Mouse (Mus musculus) neural tube, embryonic 14.5 days (tissue): ENCODE data around the gene Paqr5. TPM values are rescaled to one million over a fixed set of nuclear protein-coding genes. Genes with fewer than 3 reads are reported as not detected.

Source experiments
- ATAC-seq: fragments of 200-750 bp; cut with Nextera tagmentation; 2 replicates; pipeline ENCODE4 v1.8.0; 2017; ENCODE audit warnings: low read depth, mild to moderate bottlenecking, moderate TSS enrichment, moderate library complexity
- H3K27ac ChIP-seq: fragments of 300-500 bp; sonication (generic); 2 replicates; pipeline ENCODE4 v1.5.1; 2014; ENCODE audit warnings: low read depth, mild to moderate bottlenecking, control low read depth, low read length, moderate library complexity, mixed read lengths
- H3K27me3 ChIP-seq: fragments of 300-500 bp; sonication (generic); 2 replicates; pipeline ENCODE4 v1.6.1; 2014; ENCODE audit warnings: low read length; ENCODE audit not compliant: control insufficient read depth, insufficient read depth
- H3K36me3 ChIP-seq: fragments of 300-500 bp; sonication (generic); 2 replicates; pipeline ENCODE4 v1.6.1; 2014; ENCODE audit warnings: low read length, mixed read lengths; ENCODE audit not compliant: control insufficient read depth, insufficient read depth
- H3K4me1 ChIP-seq: fragments of 300-500 bp; sonication (generic); 2 replicates; pipeline ENCODE4 v1.6.1; 2014; ENCODE audit warnings: low read length; ENCODE audit not compliant: control insufficient read depth, insufficient read depth
- H3K4me2 ChIP-seq: fragments of 300-500 bp; sonication (generic); 2 replicates; pipeline ENCODE4 v1.6.1; 2014; ENCODE audit warnings: mild to moderate bottlenecking, low read depth, low read length, control low read depth
- H3K4me3 ChIP-seq: fragments of 300-500 bp; sonication (generic); 2 replicates; pipeline ENCODE4 v1.5.1; 2014; ENCODE audit warnings: low read depth, low read length, control low read depth, mixed read lengths
- H3K9ac ChIP-seq: fragments of 300-500 bp; sonication (generic); replicated peaks from 2 replicates; pipeline ENCODE4 v1.6.1; 2014; ENCODE audit warnings: low read depth, mild to moderate bottlenecking, control low read depth, low read length, mixed read lengths
- H3K9me3 ChIP-seq: fragments of 300-500 bp; sonication (generic); 2 replicates; pipeline ENCODE4 v1.6.1; 2016; ENCODE audit warnings: low read length; ENCODE audit not compliant: control insufficient read depth
- WGBS: fragments of 180-500 bp; shearing (Covaris S2); extraction: QIAGEN DNeasy Blood & Tissue Kit; methylation state at CpG from one replicate; pipeline ENCODE4 v1.1.7; 2014; 5-methylcytosine and 5-hydroxymethylcytosine counted together
- polyA plus RNA-seq: library from polyadenylated mRNA; unstranded; fragments of >200 nt; fragmentation: Nextera tagmentation; extraction: Ambion mirVana; gene quantifications from 2 replicates; pipeline ENCODE4 v1.2.1, GENCODE M21; 2014

Gene Paqr5
- polyA plus RNA-seq, 1 experiment from 2014 or later, result 0.17 TPM

GRCm38 (mm10) chr9:61954707-61955106, 71.9 kb downstream of the Paqr5 start:
- ATAC-seq, result no peak
- Histone ChIP-seq H3K4me2 (no peak overlapping the region), H3K4me1 (no peaks in the 10 kb centered on the region; the same call in 1 of the 2 replicates), H3K4me3 (no peak overlapping the region), H3K36me3 (no peaks in the 10 kb centered on the region), H3K9me3 (no peaks in the 10 kb centered on the region), H3K9ac (no peak overlapping the region), H3K27me3 (no peaks in the 10 kb centered on the region), H3K27ac (no peak overlapping the region)

GRCm38 (mm10) chr9:61952241-61952640, 74.4 kb downstream of the Paqr5 start:
- Histone ChIP-seq H3K36me3 (no peaks in the 10 kb centered on the region), H3K4me3 (no peak overlapping the region), H3K9me3 (no peaks in the 10 kb centered on the region), H3K4me1 (peaks cover 7% of the 10 kb centered on the region), H3K27me3 (no peaks in the 10 kb centered on the region), H3K9ac (no peak overlapping the region), H3K27ac (no peak overlapping the region), H3K4me2 (no peak overlapping the region)
- ATAC-seq, result no peak
- WGBS, result 52% methylated on average over 7 of the region's 7 CpGs

DNA sequence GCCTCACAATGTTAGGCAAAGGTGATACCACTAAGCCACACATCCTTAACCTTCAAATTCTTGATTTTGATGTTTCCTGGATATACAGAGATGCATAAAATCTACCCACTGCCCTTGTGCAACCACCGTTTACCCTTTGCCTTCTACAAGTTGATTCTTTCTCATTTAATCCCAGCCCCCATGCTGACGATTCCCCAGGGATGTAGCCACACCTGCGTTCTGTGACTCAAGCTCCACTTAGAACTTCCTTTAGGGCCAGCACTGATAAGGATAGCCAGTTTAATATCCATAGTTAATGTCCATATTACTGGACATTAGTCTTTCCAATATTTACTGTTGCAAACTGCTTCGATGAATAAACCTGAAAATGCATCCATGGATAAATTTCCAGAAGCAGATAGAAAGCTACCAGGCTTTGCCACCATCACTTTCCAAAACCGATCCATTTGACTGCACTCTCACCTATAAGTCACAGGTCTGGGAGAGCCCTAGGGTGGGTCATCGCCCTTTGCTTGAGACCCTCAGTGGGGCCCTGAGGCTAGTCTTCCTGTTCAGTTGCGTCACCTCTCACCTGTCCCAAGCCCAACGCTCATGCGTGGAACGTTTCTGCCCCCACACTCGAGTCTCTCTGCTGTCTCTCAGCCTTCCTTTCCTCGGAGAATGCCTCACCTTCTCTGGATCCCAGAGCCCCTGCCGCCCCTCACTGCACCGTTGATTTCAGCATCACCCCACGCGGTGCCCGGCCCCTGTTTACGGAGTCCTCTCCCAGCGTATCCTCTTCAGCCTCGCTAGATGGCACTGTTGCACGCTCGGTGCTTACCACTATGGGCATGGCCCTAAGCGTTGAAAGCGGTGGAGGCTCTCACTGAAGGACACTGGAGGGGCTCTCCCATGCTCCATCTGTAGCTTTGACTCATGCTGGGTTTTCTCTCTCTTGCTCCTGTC, 79.0 kb downstream of the Paqr5 start:
- no peaks in the 10 kb centered on the region for H3K27me3 ChIP-seq
- no peaks in the 10 kb centered on the region for H3K36me3 ChIP-seq
- H3K9me3 ChIP-seq, result no peaks in the 10 kb centered on the region
- H3K4me1 ChIP-seq, result peaks cover 8% of the 10 kb centered on the region
- H3K27ac ChIP-seq, result no peak overlapping the region
- peak overlapping the region; percentile 100 for H3K4me2 ChIP-seq
- H3K4me3 ChIP-seq, result peak overlapping the region; percentile 61
- peak overlapping the region; percentile 12; the same call in 1 of the 2 replicates for H3K9ac ChIP-seq
- ATAC-seq, result peak; percentile 83; the same call in 1 of the 2 replicates
- WGBS, result 9% methylated on average over 24 of the region's 24 CpGs

DNA sequence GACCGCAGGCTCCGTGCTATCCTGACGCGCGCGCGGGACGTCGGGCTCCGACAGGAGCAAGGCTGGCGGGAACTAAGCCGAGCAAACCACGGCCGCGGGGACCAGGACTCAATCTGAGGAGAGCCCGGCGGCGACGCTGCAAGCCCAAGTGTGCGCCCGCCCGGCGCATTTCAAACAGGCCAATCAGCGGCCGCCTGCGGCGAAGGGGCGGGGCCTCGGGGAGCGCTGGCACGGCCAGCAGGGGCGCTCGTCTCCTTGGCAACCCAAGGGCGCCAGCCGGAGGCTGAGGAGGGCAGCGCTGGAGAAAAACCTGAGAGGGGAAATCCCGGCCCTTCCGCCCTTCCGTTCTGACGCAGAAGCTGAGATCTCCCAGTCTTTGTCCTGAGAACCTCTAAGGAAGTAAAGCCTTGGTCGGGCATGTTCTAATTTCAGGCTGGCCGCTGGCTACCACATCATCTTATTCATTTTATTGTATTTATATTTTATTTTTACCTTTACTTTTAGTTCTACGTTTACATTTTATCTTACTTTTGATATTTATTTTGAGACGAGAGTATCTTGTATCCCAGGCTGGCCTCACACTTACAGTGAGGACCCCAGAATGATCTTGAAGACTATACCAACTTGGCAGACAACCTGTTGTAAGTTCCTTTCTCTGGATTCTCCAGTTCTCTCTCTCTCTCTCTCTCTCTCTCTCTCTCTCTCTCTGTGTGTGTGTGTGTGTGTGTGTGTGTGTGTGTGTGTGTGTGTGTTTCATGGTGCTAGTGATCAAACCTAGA, 79.8 kb downstream of the Paqr5 start, which contains the start of gene Kif23:
Gene Kif23 (minus strand): TSS at position 152 of the 779 bp plus-strand sequence.
- H3K9me3 ChIP-seq, result no peaks in the 10 kb centered on the region
- peak within 1 kb of the TSS; percentile 100 for H3K4me2 ChIP-seq
- WGBS, result under 1% methylated on average over 44 of the region's 44 CpGs
- H3K4me3 ChIP-seq, result peak within 1 kb of the TSS; percentile 61
- 0 out of 2 replicates have a peak within 1 kb of the TSS, but pooled peaks have one; percentile 18 for H3K27ac ChIP-seq
- peak within 1 kb of the TSS; percentile 50 for H3K9ac ChIP-seq
- H3K27me3 ChIP-seq, result no peaks in the 10 kb centered on the region
- ATAC-seq, result peak; percentile 92
- H3K4me1 ChIP-seq, result peaks cover 8% of the 10 kb centered on the region
- H3K36me3 ChIP-seq, result no peaks in the 10 kb centered on the region

DNA sequence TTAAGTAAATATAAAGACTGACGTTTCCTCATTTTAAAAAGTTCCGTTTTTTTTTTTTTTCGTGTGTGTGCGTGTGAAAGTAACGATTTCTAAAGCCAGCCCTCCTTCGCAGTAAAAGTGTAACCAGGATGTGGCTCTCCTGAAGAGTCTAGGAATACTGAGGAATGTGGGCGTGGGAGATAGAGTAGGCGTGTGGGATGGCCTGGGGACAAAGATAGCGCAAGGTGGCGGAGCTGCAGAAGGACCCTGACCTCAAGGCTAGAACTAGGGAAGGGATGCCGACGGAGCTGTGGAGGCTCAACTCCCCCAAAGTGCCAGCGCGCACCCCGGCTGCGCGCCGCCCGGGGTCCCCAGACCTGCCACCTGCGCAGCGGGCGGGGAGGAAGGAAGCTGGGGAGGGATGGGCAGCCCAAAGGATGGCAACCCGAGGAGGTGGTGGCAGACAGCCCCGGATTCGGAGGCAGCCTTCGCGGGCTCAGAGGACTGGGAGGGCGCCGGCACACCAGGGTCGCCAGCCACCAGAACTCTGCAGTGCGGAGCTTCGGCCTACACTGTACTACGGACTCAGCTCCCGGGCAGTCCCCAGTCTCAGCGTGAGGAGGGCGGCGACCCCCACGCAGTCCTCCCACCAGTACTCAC, 80.6 kb downstream of the Paqr5 start:
- Histone ChIP-seq H3K9me3 (no peaks in the 10 kb centered on the region), H3K27ac (no peak overlapping the region), H3K27me3 (no peaks in the 10 kb centered on the region), H3K9ac (peak overlapping the region; percentile 50), H3K4me1 (peaks cover 8% of the 10 kb centered on the region), H3K4me3 (peak overlapping the region; percentile 61), H3K36me3 (no peaks in the 10 kb centered on the region), H3K4me2 (peak overlapping the region; percentile 100)
- ATAC-seq, result peak; percentile 84
- under 1% methylated on average over 34 of the region's 38 CpGs for WGBS

DNA sequence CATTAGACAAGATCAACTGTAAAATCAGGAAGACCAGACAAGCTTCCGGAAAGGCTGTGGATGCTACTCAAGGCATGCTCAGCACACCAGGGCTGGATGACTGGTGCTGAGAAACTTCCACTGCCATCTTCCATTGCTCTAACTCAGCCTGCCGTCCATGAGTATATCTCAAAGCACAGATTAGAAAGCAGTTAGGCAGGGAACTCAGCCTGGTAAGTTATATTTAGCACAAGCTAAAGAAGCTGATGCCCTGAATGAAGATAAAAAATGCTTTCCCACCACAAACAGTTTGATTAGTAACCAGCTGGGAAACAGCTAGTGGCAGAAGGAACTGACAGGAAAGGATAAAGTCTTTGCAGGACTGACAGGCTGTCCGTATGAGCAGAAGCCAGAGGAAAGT, 85.6 kb downstream of the Paqr5 start:
- no peaks in the 10 kb centered on the region for H3K4me1 ChIP-seq
- ATAC-seq, result no peak
- H3K36me3 ChIP-seq, result no peaks in the 10 kb centered on the region
- WGBS, result 94% methylated on average over 3 of the region's 3 CpGs
- no peak overlapping the region for H3K27ac ChIP-seq
- no peak overlapping the region for H3K4me3 ChIP-seq
- H3K9me3 ChIP-seq, result no peaks in the 10 kb centered on the region
- no peak overlapping the region for H3K4me2 ChIP-seq
- no peaks in the 10 kb centered on the region for H3K27me3 ChIP-seq
- H3K9ac ChIP-seq, result no peak overlapping the region

DNA sequence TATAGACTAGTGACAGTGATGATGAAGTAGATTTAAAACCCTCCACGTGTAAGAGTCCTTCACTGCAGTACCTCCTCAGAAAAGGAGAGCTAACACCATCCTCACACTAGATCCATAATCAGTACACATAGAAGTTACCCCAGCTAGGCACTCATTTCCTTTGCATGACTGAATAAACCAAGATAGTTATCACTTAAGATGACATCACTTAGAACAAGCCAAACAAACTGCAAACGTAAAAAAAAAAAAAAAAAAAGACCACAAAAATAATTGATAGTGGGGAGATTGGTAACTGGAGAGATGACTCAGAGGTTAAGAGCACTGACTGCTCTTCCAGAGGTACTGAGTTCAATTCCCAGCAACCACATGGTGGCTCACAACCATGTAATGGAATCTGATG, 93.3 kb downstream of the Paqr5 start:
- Histone ChIP-seq H3K27ac (no peak overlapping the region), H3K36me3 (no peaks in the 10 kb centered on the region), H3K9me3 (no peaks in the 10 kb centered on the region), H3K9ac (no peak overlapping the region), H3K4me2 (no peak overlapping the region), H3K4me3 (no peak overlapping the region), H3K4me1 (no peaks in the 10 kb centered on the region), H3K27me3 (no peaks in the 10 kb centered on the region)
- ATAC-seq, result no peak
- 82% methylated on average over 2 of the region's 2 CpGs for WGBS

DNA sequence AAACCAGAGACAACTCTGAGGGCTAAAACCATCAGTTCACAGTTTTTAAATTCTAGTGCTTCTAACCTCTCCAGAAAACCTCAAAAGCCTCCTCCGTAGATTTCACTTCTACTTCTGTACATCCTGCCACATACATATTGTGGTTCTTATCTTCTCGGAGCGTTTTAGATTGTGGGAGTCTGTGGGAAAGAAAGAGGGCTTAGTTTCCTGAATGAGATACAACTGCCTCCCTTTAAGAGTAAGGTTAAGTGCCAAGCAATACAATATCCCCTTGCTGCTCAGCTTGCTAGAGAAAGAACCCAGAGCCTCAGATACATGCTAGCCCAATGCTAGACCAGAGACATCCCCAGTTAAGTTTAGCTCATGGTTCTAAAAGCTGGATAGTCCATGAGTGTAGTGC, 94.6 kb downstream of the Paqr5 start:
- no peaks in the 10 kb centered on the region for H3K4me1 ChIP-seq

More for the DNA sequence above, 94.6 kb downstream of the Paqr5 start:
- Histone ChIP-seq H3K27ac (no peak overlapping the region), H3K4me2 (no peak overlapping the region), H3K27me3 (no peaks in the 10 kb centered on the region), H3K9ac (no peak overlapping the region), H3K36me3 (no peaks in the 10 kb centered on the region), H3K9me3 (no peaks in the 10 kb centered on the region), H3K4me3 (no peak overlapping the region)
- no peak for ATAC-seq
- WGBS, result 97% methylated on average over 3 of the region's 3 CpGs
